Mouse (Mus musculus): ENCODE measurements around the gene Ap5m1. TPM values are rescaled to one million over a fixed set of nuclear protein-coding genes. Genes with fewer than 3 reads are reported as not detected.

The Ap5m1 gene
- total RNA-seq, 2 experiments from 2014 or later, result 8.1 to 11.6 TPM

- no peak for DNase-seq
These were observed 61.4 kb downstream of the Ap5m1 start for GRCm38 (mm10) chr14:49127162-49127779.

- DNase-seq, result no peak
These were observed 62.8 kb downstream of the Ap5m1 start for GRCm38 (mm10) chr14:49128544-49129263.

GRCm38 (mm10) chr14:49132391-49132790, 66.5 kb downstream of the Ap5m1 start:
- no peak for DNase-seq

- DNase-seq, result no peak
These were observed 72.3 kb downstream of the Ap5m1 start for GRCm38 (mm10) chr14:49138171-49138570.

- DNase-seq, result no peak
These were observed 74.9 kb downstream of the Ap5m1 start for GRCm38 (mm10) chr14:49140756-49141155.

Other genes with a start within 250 kb of the Ap5m1 start
- 10 to 100 TPM; 17.5 to 18.3 TPM for gene Exoc5, start 556 bp downstream of the Ap5m1 start, total RNA-seq (2021)
- 10 to 100 TPM; 18.3 to 22.9 TPM for gene Naa30, start 106.1 kb downstream of the Ap5m1 start, total RNA-seq (2021)
- not detected for gene ccdc198, start 179.4 kb downstream of the Ap5m1 start, total RNA-seq (2021)